Mouse (Mus musculus) ES-Bruce4 (cell line): Measurements from ENCODE around the gene Hes6. TPM values are rescaled to one million over a fixed set of nuclear protein-coding genes. Genes with fewer than 3 reads are reported as not detected.

Experiments used
- H3K27ac ChIP-seq: 2 replicates; pipeline ENCODE4 v1.5.1; 2012; ENCODE audit warnings: low read length, inconsistent platforms; ENCODE audit not compliant: insufficient read depth
- H3K27me3 ChIP-seq: 2 replicates; pipeline ENCODE4 v1.6.1; 2012; ENCODE audit warnings: mild to moderate bottlenecking, low read length, inconsistent platforms; ENCODE audit not compliant: control insufficient read depth, poor library complexity, insufficient read depth, severe bottlenecking
- H3K36me3 ChIP-seq: 2 replicates; pipeline ENCODE4 v1.6.1; 2012; ENCODE audit warnings: inconsistent platforms, mild to moderate bottlenecking, low read length, moderate library complexity; ENCODE audit not compliant: control insufficient read depth, poor library complexity, insufficient read depth, severe bottlenecking
- H3K4me1 ChIP-seq: one replicate; pipeline ENCODE4 v1.8.1; 2011; ENCODE audit warnings: low read length; ENCODE audit not compliant: control insufficient read depth, insufficient read depth
- H3K4me3 ChIP-seq: 2 replicates; pipeline ENCODE4 v1.5.1; 2011; ENCODE audit warnings: low read depth, mild to moderate bottlenecking, low read length
- H3K9ac ChIP-seq: 2 replicates; pipeline ENCODE4 v1.6.1; 2012; ENCODE audit warnings: low read depth, mild to moderate bottlenecking, inconsistent platforms; ENCODE audit not compliant: poor library complexity, severe bottlenecking
- H3K9me3 ChIP-seq: replicated peaks from 2 replicates; pipeline ENCODE4 v1.6.1; 2012; ENCODE audit warnings: mild to moderate bottlenecking, low read length, inconsistent platforms; ENCODE audit not compliant: control insufficient read depth, poor library complexity, insufficient read depth, severe bottlenecking
- CTCF ChIP-seq: IDR thresholded peaks from one replicate; pipeline ENCODE4 v1.8.1; 2011; ENCODE audit warnings: low read depth, low read length
- EP300 ChIP-seq: IDR thresholded peaks from 2 replicates; pipeline ENCODE4 v1.6.1; 2011; ENCODE audit warnings: low read depth, low read length; ENCODE audit not compliant: insufficient read depth
- POLR2A ChIP-seq: IDR thresholded peaks from one replicate; pipeline ENCODE4 v1.8.1; 2011; ENCODE audit warnings: low read length; ENCODE audit not compliant: insufficient read depth
- polyA plus RNA-seq: library from polyadenylated mRNA; stranded (reverse); fragments of >200 nt; gene quantifications from 2 replicates; pipeline ENCODE4 v1.2.4, GENCODE M21; 2011; ENCODE audit warnings: low read depth; ENCODE audit not compliant: missing spikeins, insufficient read depth, insufficient read length

Gene Hes6
- polyA plus RNA-seq, 1 experiment, result 13.0 TPM

GRCm38 (mm10) chr1:91380453-91381090 is 33.3 kb downstream of the Hes6 start:
- Histone ChIP-seq H3K27ac (no peak overlapping the region), H3K9me3 (no peaks in the 10 kb centered on the region), H3K27me3 (no peaks in the 10 kb centered on the region), H3K4me3 (no peak overlapping the region), H3K36me3 (peaks cover 61% of the 10 kb centered on the region), H3K9ac (no peak overlapping the region), H3K4me1 (no peaks in the 10 kb centered on the region)
- peak; percentile 61 for TF ChIP-seq CTCF
- no peak for TF ChIP-seq EP300
- TF ChIP-seq POLR2A, result no peak

- no peak for TF ChIP-seq EP300
- no peak for TF ChIP-seq POLR2A
- no peak for TF ChIP-seq CTCF
- Histone ChIP-seq H3K9ac (no peak overlapping the region), H3K9me3 (no peaks in the 10 kb centered on the region), H3K36me3 (peaks cover 29% of the 10 kb centered on the region), H3K4me1 (no peaks in the 10 kb centered on the region), H3K4me3 (no peak overlapping the region), H3K27me3 (no peaks in the 10 kb centered on the region), H3K27ac (no peak overlapping the region)
Measured at GRCm38 (mm10) chr1:91373414-91373835, 40.4 kb downstream of the Hes6 start.

GRCm38 (mm10) chr1:91370055-91370454 is 43.8 kb downstream of the Hes6 start:
- H3K9ac ChIP-seq, result no peak overlapping the region
- H3K4me1 ChIP-seq, result no peaks in the 10 kb centered on the region
- no peak for TF ChIP-seq POLR2A
- no peak for TF ChIP-seq CTCF
- no peak for TF ChIP-seq EP300
- no peaks in the 10 kb centered on the region for H3K27me3 ChIP-seq
- no peak overlapping the region for H3K27ac ChIP-seq
- no peak overlapping the region for H3K4me3 ChIP-seq
- peaks cover 8% of the 10 kb centered on the region; the same call in 1 of the 2 replicates for H3K36me3 ChIP-seq
- H3K9me3 ChIP-seq, result no peaks in the 10 kb centered on the region

GRCm38 (mm10) chr1:91369408-91369807 is 44.4 kb downstream of the Hes6 start:
- H3K27me3 ChIP-seq, result no peaks in the 10 kb centered on the region
- no peak overlapping the region for H3K9ac ChIP-seq
- no peak overlapping the region for H3K27ac ChIP-seq
- H3K4me3 ChIP-seq, result no peak overlapping the region
- no peaks in the 10 kb centered on the region for H3K4me1 ChIP-seq
- no peak for TF ChIP-seq POLR2A
- no peak for TF ChIP-seq CTCF
- TF ChIP-seq EP300, result no peak
- H3K9me3 ChIP-seq, result no peaks in the 10 kb centered on the region
- 0 out of 2 replicates have a peak, but pooled peaks cover 5% of the 10 kb centered on the region for H3K36me3 ChIP-seq

- Histone ChIP-seq H3K27me3 (no peaks in the 10 kb centered on the region), H3K4me3 (no peak overlapping the region), H3K27ac (no peak overlapping the region), H3K9me3 (no peaks in the 10 kb centered on the region), H3K4me1 (no peaks in the 10 kb centered on the region), H3K9ac (no peak overlapping the region), H3K36me3 (no peaks in the 10 kb centered on the region)
- no peak for TF ChIP-seq CTCF
- no peak for TF ChIP-seq EP300
- TF ChIP-seq POLR2A, result no peak
Measured at GRCm38 (mm10) chr1:91367295-91367694, 46.5 kb downstream of the Hes6 start.
